In the genomic region with DNA sequence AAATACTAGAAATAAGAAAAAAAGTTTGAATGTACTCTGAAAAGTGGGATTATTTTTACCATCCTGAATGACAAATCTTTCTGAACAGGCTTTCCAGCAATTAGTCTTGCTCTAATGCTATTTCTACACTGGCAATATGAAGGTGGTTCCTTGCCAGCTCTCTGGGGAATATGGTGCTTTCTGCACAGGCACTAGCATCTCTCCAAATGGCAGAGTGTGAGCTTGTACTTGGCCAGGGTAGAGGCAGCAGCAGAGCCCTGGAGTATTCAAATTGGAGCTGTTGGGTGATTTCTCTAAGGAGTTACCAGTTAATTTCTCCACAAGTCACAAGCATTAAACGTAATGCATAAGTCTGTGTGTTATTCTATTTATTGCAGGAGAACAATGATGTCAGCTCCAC, we compare ENCODE assay signal across 13 mouse cellular contexts.
A peak's percentile ranks its signal among the peaks of the same experiment; 100 is the strongest.
DNase-seq lines count a peak whose midpoint lies in the region; ATAC-seq lines count a peak whose summit lies in the region.
"Had no signal": no experiment of that assay in that cellular context is flagged by ENCODE, and none has a peak within 500 bp of the region (broad histone marks: within the 10 kb centered on the region; RNA-seq: fewer than 3 reads in every experiment).

No protein-coding gene starts in this region.

- H3K36me3 ChIP-seq in forebrain, embryonic 13.5 days (ENCODE audit: poor library complexity, severe bottlenecking): no peaks in the 10 kb centered on the region
- no peaks in the 10 kb centered on the region for H3K36me3 ChIP-seq in forebrain, embryonic 10.5 days (replicated peaks)
- no peaks in the 10 kb centered on the region for H3K36me3 ChIP-seq in neural tube, embryonic 15.5 days
- H3K36me3 ChIP-seq in liver, embryonic 11.5 days (ENCODE audit: control insufficient read depth, insufficient read depth, low read length): no peaks in the 10 kb centered on the region
- H3K36me3 ChIP-seq: heart, embryonic 13.5 days; intestine, embryonic 15.5 days had no signal

- H3K4me1 ChIP-seq in forebrain, embryonic 13.5 days: peaks cover 8% of the 10 kb centered on the region
- H3K4me1 ChIP-seq in forebrain, embryonic 10.5 days: no peaks in the 10 kb centered on the region
- H3K4me1 ChIP-seq in neural tube, embryonic 15.5 days: no peaks in the 10 kb centered on the region
- H3K4me1 ChIP-seq in liver, embryonic 11.5 days (replicated peaks; ENCODE audit: control insufficient read depth, insufficient read depth, low read length): no peaks in the 10 kb centered on the region
- H3K4me1 ChIP-seq: heart, embryonic 13.5 days; intestine, embryonic 15.5 days had no signal

- H3K9me3 ChIP-seq in forebrain, embryonic 13.5 days (replicated peaks): no peaks in the 10 kb centered on the region
- H3K9me3 ChIP-seq in forebrain, embryonic 10.5 days: no peaks in the 10 kb centered on the region
- no peaks in the 10 kb centered on the region for H3K9me3 ChIP-seq in neural tube, embryonic 15.5 days (replicated peaks)
- no peaks in the 10 kb centered on the region for H3K9me3 ChIP-seq in liver, embryonic 11.5 days (ENCODE audit: control insufficient read depth, low read length)
- H3K9me3 ChIP-seq: heart, embryonic 13.5 days; intestine, embryonic 15.5 days had no signal

- no peak overlapping the region for H3K4me2 ChIP-seq in forebrain, embryonic 13.5 days
- no peak overlapping the region for H3K4me2 ChIP-seq in neural tube, embryonic 15.5 days
- H3K4me2 ChIP-seq in liver, embryonic 11.5 days: no peak overlapping the region
- H3K4me2 ChIP-seq: heart, embryonic 13.5 days; intestine, embryonic 15.5 days had no signal

- H3K4me3 ChIP-seq in forebrain, embryonic 13.5 days: no peak overlapping the region
- no peak overlapping the region for H3K4me3 ChIP-seq in forebrain, embryonic 10.5 days
- no peak overlapping the region for H3K4me3 ChIP-seq in neural tube, embryonic 15.5 days (replicated peaks)
- no peak overlapping the region for H3K4me3 ChIP-seq in liver, embryonic 11.5 days (ENCODE audit: low read depth, low read length)
- H3K4me3 ChIP-seq: heart, embryonic 13.5 days; intestine, embryonic 15.5 days had no signal

- 56% methylated on average over 1 of the region's 1 CpGs for WGBS in forebrain, embryonic 13.5 days
- WGBS in forebrain, embryonic 10.5 days: 89% methylated on average over 1 of the region's 1 CpGs
- WGBS in neural tube, embryonic 15.5 days: 49% methylated on average over 1 of the region's 1 CpGs
- 64% methylated on average over 1 of the region's 1 CpGs for WGBS in liver, embryonic 11.5 days

- no peaks in the 10 kb centered on the region for H3K27me3 ChIP-seq in forebrain, embryonic 13.5 days
- H3K27me3 ChIP-seq in forebrain, embryonic 10.5 days (ENCODE audit: poor library complexity, severe bottlenecking): no peaks in the 10 kb centered on the region
- H3K27me3 ChIP-seq in neural tube, embryonic 15.5 days (replicated peaks): no peaks in the 10 kb centered on the region
- H3K27me3 ChIP-seq in liver, embryonic 11.5 days (replicated peaks; ENCODE audit: control insufficient read depth, insufficient read depth, low read length): no peaks in the 10 kb centered on the region
- H3K27me3 ChIP-seq: heart, embryonic 13.5 days; intestine, embryonic 15.5 days; Patski had no signal

- H3K9ac ChIP-seq in forebrain, embryonic 13.5 days: no peak overlapping the region
- H3K9ac ChIP-seq in neural tube, embryonic 15.5 days (replicated peaks): no peak overlapping the region
- H3K9ac ChIP-seq in liver, embryonic 11.5 days (ENCODE audit: low read depth, low read length): no peak overlapping the region
- H3K9ac ChIP-seq: heart, embryonic 13.5 days; intestine, embryonic 15.5 days; liver, postnatal 0 days had no signal

- no peak overlapping the region for H3K27ac ChIP-seq in forebrain, embryonic 13.5 days
- no peak overlapping the region for H3K27ac ChIP-seq in forebrain, embryonic 10.5 days
- H3K27ac ChIP-seq in neural tube, embryonic 15.5 days (replicated peaks): no peak overlapping the region
- H3K27ac ChIP-seq in liver, embryonic 11.5 days (ENCODE audit: low read depth, low read length): no peak overlapping the region
- H3K27ac ChIP-seq: heart, embryonic 13.5 days; intestine, embryonic 15.5 days had no signal

- ATAC-seq in forebrain, embryonic 13.5 days: peak; percentile 74; the same call in 1 of the 2 replicates
- ATAC-seq in neural tube, embryonic 15.5 days (ENCODE audit: low FRiP score): no peak
- ATAC-seq in liver, embryonic 11.5 days (replicated peaks; ENCODE audit: low FRiP score): no peak
- ATAC-seq: intestine, embryonic 15.5 days; liver, postnatal 0 days; Patski had no signal

- no peak for DNase-seq in forebrain, embryonic 10.5 days (ENCODE audit: extremely low spot score, low spot score)
- DNase-seq in right cerebral cortex, adult 2 months (ENCODE audit: low spot score in 2 of 2): peak; percentile 23 to 35
- DNase-seq in right cerebral cortex, postnatal 14 days: no peak
- DNase-seq in layer of hippocampus, postnatal 14 days (ENCODE audit: low spot score in 2 of 2): peak; percentile 28 to 91
- no peak for DNase-seq in liver, embryonic 11.5 days (ENCODE audit: low spot score)
- DNase-seq in thymus, postnatal 36 days: no peak
- DNase-seq: B cell, adult 2 months; liver, postnatal 0 days had no signal

Comparison
In these comparisons a context has a peak if more than half of its experiments do, and no peak if none do; other contexts are left out.
1. DNase-seq: peak in right cerebral cortex, adult 2 months (2 of 2) and layer of hippocampus, postnatal 14 days (2 of 2); none in forebrain, embryonic 10.5 days (single experiment), right cerebral cortex, postnatal 14 days (single experiment), liver, embryonic 11.5 days (single experiment) and thymus, postnatal 36 days (0 of 2).